In the genomic region with DNA sequence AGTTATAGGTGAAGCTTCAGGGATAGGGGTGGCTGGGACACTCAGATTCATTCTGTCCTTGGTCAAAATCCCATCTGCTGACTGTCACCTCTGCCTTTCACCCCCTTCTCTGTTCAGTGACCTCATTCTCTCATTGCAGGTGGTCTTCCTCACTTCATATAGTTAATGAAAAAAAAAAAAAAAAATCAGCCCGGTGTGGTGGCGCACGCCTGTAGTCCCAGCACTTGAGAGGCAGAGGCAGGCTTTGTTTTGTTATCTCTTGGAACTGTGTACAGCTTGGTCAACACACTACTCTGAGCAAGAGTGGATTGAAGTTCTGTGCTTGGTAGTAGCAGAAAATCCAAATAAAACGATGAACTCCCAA, we compare ENCODE assay signal across 25 mouse cellular contexts. TPM values are rescaled to one million over a fixed set of nuclear protein-coding genes. Genes with fewer than 3 reads are reported as not detected.
DNase-seq lines count a peak whose midpoint lies in the region; TF ChIP-seq lines count a peak whose summit lies in the region.
"Had no signal": no experiment of that assay in that cellular context is flagged by ENCODE, and none has a peak within 500 bp of the region (broad histone marks: within the 10 kb centered on the region; RNA-seq: fewer than 3 reads in every experiment).

No protein-coding gene starts in this region.

- no peak for TF ChIP-seq CTCF in heart, adult 2 months (IDR thresholded peaks at IDR 0.05)
- no peak for TF ChIP-seq CTCF in E14TG2a.4 (conservative IDR thresholded peaks at IDR 0.05; ENCODE audit: low read length)

- TF ChIP-seq EP300 in heart, adult 2 months (IDR thresholded peaks at IDR 0.05; ENCODE audit: insufficient read depth, low read depth, low read length): no peak

- H3K27me3 ChIP-seq in heart, adult 2 months (ENCODE audit: control insufficient read depth, insufficient read depth, low read length): no peaks in the 10 kb centered on the region
- no peaks in the 10 kb centered on the region for H3K27me3 ChIP-seq in E14TG2a.4 (ENCODE audit: insufficient read depth, low read length)
- no peaks in the 10 kb centered on the region for H3K27me3 ChIP-seq in hindbrain, embryonic 10.5 days (ENCODE audit: insufficient read depth, poor library complexity, severe bottlenecking)
- H3K27me3 ChIP-seq: CH12.LX; embryonic facial prominence, embryonic 12.5 days; forebrain, embryonic 13.5 days; forebrain, embryonic 15.5 days; Patski had no signal

- intact Hi-C loops in heart, adult 2 months (cut with DNase I): loop anchor here (10.0 kb wide), 1 partner anchor 433 kb away; no protein-coding TSS in a partner anchor

- peak; percentile 31 for DNase-seq in heart, adult 11 months
- DNase-seq in heart, adult 2 months: no peak
- peak; percentile 74 for DNase-seq in ES-CJ7 (ENCODE audit: low read depth, low spot score)
- peak; percentile 62 for DNase-seq in ZHBTc4 (ENCODE audit: low read depth, low spot score)
- DNase-seq in layer of hippocampus, adult 9-11 months: no peak
- DNase-seq in hindbrain, embryonic 10.5 days (ENCODE audit: low spot score): no peak
- DNase-seq: adrenal gland, adult 2 months; adrenal gland, postnatal 10 days; adrenal gland, postnatal 25 days; B cell, adult 2 months; cerebellum, adult 11 months; cerebellum, adult 2 months; cerebellum, adult 9-10 months; cerebellum, postnatal 10 days; cerebellum, postnatal 25 days; forebrain, postnatal 0 days had no signal

- TF ChIP-seq POLR2A in heart, adult 2 months (IDR thresholded peaks at IDR 0.05; ENCODE audit: insufficient read depth, low read depth, low read length): no peak

- no peaks in the 10 kb centered on the region for H3K4me1 ChIP-seq in heart, adult 2 months (ENCODE audit: control insufficient read depth, insufficient read depth, low read length)
- H3K4me1 ChIP-seq in E14TG2a.4 (replicated peaks; ENCODE audit: low read depth, low read length): peaks cover 87% of the 10 kb centered on the region
- H3K4me1 ChIP-seq in hindbrain, embryonic 10.5 days (replicated peaks): no peaks in the 10 kb centered on the region
- H3K4me1 ChIP-seq: embryonic facial prominence, embryonic 10.5 days; embryonic facial prominence, embryonic 12.5 days; forebrain, embryonic 13.5 days; forebrain, embryonic 15.5 days had no signal

- no peaks in the 10 kb centered on the region for H3K36me3 ChIP-seq in heart, adult 2 months (ENCODE audit: control insufficient read depth, insufficient read depth, low read length)
- H3K36me3 ChIP-seq in E14TG2a.4 (ENCODE audit: insufficient read depth, low read length): 0 out of 2 replicates have a peak, but pooled peaks cover 1% of the 10 kb centered on the region
- peaks cover 4% of the 10 kb centered on the region for H3K36me3 ChIP-seq in hindbrain, embryonic 10.5 days
- H3K36me3 ChIP-seq: embryonic facial prominence, embryonic 12.5 days; forebrain, embryonic 15.5 days had no signal

- WGBS in heart, adult 2 months: 49% methylated on average over 4 of the region's 4 CpGs
- 83% methylated on average over 4 of the region's 4 CpGs for WGBS in hindbrain, embryonic 10.5 days

- no peak overlapping the region for H3K27ac ChIP-seq in heart, adult 2 months
- H3K27ac ChIP-seq in hindbrain, embryonic 10.5 days: no peak overlapping the region
- H3K27ac ChIP-seq: embryonic facial prominence, embryonic 10.5 days; embryonic facial prominence, embryonic 12.5 days; forebrain, embryonic 13.5 days; forebrain, embryonic 15.5 days had no signal

- H3K9me3 ChIP-seq in E14TG2a.4 (ENCODE audit: low read length): no peaks in the 10 kb centered on the region
- H3K9me3 ChIP-seq in hindbrain, embryonic 10.5 days: no peaks in the 10 kb centered on the region
- H3K9me3 ChIP-seq: embryonic facial prominence, embryonic 10.5 days; embryonic facial prominence, embryonic 12.5 days; forebrain, embryonic 13.5 days; forebrain, embryonic 15.5 days; G1E had no signal

- no peak overlapping the region for H3K9ac ChIP-seq in heart, adult 2 months (ENCODE audit: low read depth, low read length)
- H3K9ac ChIP-seq: embryonic facial prominence, embryonic 12.5 days; forebrain, embryonic 13.5 days; forebrain, embryonic 15.5 days; forebrain, postnatal 0 days had no signal

- no peaks in the 10 kb centered on the region for H3K79me2 ChIP-seq in heart, adult 2 months (replicated peaks; ENCODE audit: control insufficient read depth, insufficient read depth, low read length)

- H3K4me3 ChIP-seq in heart, adult 2 months: no peak overlapping the region
- H3K4me3 ChIP-seq in E14TG2a.4 (replicated peaks; ENCODE audit: low read length): peak overlapping the region; percentile 14; the same call in 1 of the 2 replicates
- H3K4me3 ChIP-seq in hindbrain, embryonic 10.5 days: no peak overlapping the region
- H3K4me3 ChIP-seq: embryonic facial prominence, embryonic 10.5 days; embryonic facial prominence, embryonic 12.5 days; forebrain, embryonic 13.5 days; forebrain, embryonic 15.5 days had no signal

RNA-seq across cellular contexts. Expression of a gene that starts 44.5 kb away (rescaled TPM):
- total RNA-seq in heart, adult 2 months (2021): 1 to 10 TPM; 2.5 to 3.5 TPM
- polyA plus RNA-seq in heart, adult 2 months (2012; rRNA removed): 1.1 and 2.0 TPM in 2 replicates
- polyA plus RNA-seq in hindbrain, embryonic 10.5 days (2016; fragmentation: Nextera tagmentation; extraction: Ambion mirVana): 10.5 and 11.0 TPM in 2 replicates
- total RNA-seq: CH12.LX had no signal
- polyA plus RNA-seq: CD4-positive, CD25-positive, alpha-beta regulatory T cell, adult 4 months had no signal

Comparison
In these comparisons a context has a peak if more than half of its experiments do, and no peak if none do; other contexts are left out.
1. DNase-seq: peak in heart, adult 11 months (single experiment), ES-CJ7 (single experiment) and ZHBTc4 (single experiment); none in heart, adult 2 months (0 of 2), layer of hippocampus, adult 9-11 months (single experiment) and hindbrain, embryonic 10.5 days (single experiment).